Mouse (Mus musculus): ENCODE data around the gene Slc25a21. TPM values are rescaled to one million over a fixed set of nuclear protein-coding genes. Genes with fewer than 3 reads are reported as not detected.

The Slc25a21 gene
- polyA plus RNA-seq, 1 experiment, result not detected

DNA sequence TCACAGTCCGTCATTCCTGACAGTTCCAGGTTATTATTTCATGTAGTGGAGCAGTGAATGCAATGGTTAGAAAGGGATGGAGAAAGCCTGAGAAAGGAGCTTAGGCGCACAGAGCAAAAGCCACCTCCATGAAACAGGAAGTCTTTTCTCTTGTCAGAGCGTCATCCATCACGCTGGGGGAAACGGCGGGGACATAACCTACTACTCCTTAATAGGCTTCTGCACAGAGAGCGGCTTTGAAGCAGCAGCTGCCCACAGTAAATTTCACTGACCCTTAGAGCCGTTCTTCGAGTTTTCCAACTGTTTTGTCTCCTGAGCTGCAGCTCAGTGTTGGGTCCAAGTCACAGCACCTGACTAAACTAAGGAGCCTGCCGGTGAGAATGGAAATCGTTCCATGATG is 188.3 kb downstream of the Slc25a21 start:
- Histone ChIP-seq H3K4me1 (ENCODE audit: control insufficient read depth, insufficient read depth, insufficient read length, low read length) (no peaks in the 10 kb centered on the region), H3K4me3 (ENCODE audit: insufficient read depth, low read depth, low read length) (no peak overlapping the region), H3K27ac (replicated peaks; ENCODE audit: low read depth, low read length) (no peak overlapping the region)

DNA sequence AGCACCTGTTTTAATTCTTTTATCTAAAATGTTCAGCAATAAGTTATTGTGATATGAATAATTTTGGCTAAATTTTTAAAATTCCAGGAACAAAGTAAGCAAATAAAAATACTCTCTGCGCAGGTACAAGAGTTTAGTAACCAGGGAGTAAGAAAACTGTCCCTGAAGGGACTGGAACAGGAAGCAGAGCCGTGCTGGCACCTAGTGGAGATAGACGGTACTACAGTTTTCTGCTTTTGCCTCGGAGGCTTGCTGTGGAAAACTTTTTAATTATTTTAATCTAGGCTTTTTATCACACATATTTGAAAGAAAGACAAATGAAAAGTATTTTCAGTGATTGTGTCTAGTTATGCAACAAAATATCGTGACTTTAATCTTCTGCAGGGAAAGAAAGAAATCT is 211.2 kb downstream of the Slc25a21 start:
- H3K4me3 ChIP-seq (ENCODE audit: insufficient read depth, low read depth, low read length), result no peak overlapping the region
- H3K4me1 ChIP-seq (ENCODE audit: control insufficient read depth, insufficient read depth, insufficient read length, low read length), result no peaks in the 10 kb centered on the region
- H3K27ac ChIP-seq (replicated peaks; ENCODE audit: low read depth, low read length), result no peak overlapping the region

DNA sequence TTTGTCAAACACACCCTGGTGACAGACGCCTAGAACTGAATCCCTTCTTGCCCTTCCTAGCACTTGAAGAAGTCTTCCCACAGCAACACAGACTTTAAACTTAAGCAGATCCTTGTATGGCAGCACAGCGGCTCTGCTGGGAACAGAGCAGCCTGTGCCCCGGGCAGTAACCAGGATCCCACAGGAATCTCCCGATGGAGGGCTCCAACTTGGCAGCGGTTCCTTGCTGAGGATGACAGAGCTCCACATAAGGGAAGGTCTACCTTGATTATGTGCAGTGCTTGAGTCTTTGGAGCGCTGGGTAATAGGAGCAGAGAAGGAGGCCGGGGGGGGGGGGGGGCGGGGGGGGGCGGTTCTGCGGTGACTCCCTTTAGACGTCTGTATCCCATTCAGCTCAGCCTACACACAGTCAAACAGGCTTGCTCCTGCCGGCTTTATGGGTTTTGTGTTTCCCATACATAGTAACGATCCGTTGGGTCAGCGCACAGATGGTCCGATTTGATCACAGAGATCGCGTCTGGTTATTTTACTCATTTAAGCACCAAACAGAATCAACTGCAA is 215.1 kb downstream of the Slc25a21 start:
- no peak overlapping the region for H3K4me3 ChIP-seq (ENCODE audit: insufficient read depth, low read depth, low read length)
- H3K4me1 ChIP-seq (ENCODE audit: control insufficient read depth, insufficient read depth, insufficient read length, low read length), result no peaks in the 10 kb centered on the region
- no peak overlapping the region for H3K27ac ChIP-seq (replicated peaks; ENCODE audit: low read depth, low read length)

DNA sequence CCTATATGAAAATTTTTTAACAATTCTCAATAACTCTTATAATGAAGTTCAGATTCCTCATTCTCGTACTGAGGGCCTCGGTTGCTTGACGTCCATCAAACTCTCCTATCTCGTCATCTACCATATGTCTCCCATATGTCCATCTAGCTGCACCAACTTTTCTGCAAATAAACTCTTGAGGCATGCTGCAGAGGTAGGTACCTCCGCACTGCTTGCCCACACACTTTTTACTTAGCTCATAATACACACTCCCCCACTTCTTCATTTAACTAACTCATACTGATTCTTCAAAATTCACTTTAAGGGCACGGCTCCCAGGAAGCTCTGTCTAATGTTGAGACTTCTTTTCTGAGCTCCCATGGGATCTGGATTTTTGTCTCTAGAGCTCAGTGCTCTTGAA is 222.0 kb downstream of the Slc25a21 start:
- Histone ChIP-seq H3K4me3 (ENCODE audit: insufficient read depth, low read depth, low read length) (no peak overlapping the region), H3K27ac (replicated peaks; ENCODE audit: low read depth, low read length) (no peak overlapping the region), H3K4me1 (ENCODE audit: control insufficient read depth, insufficient read depth, insufficient read length, low read length) (no peaks in the 10 kb centered on the region)

DNA sequence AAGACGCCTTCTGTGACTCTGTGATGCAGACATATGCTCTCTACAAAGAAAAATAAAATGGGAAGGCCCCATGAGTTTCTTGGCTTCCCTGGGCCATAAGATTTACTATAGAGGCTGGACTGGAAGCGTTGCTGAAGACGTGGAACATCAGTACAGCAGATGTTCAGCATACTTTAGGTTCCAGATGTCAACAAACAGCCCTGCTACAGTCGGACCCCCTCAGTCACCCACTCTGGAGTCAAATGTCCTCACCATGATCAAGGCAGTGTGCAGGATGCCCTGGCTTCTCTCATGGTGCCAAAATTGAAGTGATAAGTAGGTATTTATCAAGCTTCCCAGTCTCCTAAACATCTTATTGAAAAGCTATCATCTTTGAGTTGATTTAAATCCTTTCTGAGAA is 234.0 kb downstream of the Slc25a21 start:
- Histone ChIP-seq H3K27ac (replicated peaks; ENCODE audit: low read depth, low read length) (no peak overlapping the region), H3K4me1 (ENCODE audit: control insufficient read depth, insufficient read depth, insufficient read length, low read length) (no peaks in the 10 kb centered on the region), H3K4me3 (ENCODE audit: insufficient read depth, low read depth, low read length) (no peak overlapping the region)

DNA sequence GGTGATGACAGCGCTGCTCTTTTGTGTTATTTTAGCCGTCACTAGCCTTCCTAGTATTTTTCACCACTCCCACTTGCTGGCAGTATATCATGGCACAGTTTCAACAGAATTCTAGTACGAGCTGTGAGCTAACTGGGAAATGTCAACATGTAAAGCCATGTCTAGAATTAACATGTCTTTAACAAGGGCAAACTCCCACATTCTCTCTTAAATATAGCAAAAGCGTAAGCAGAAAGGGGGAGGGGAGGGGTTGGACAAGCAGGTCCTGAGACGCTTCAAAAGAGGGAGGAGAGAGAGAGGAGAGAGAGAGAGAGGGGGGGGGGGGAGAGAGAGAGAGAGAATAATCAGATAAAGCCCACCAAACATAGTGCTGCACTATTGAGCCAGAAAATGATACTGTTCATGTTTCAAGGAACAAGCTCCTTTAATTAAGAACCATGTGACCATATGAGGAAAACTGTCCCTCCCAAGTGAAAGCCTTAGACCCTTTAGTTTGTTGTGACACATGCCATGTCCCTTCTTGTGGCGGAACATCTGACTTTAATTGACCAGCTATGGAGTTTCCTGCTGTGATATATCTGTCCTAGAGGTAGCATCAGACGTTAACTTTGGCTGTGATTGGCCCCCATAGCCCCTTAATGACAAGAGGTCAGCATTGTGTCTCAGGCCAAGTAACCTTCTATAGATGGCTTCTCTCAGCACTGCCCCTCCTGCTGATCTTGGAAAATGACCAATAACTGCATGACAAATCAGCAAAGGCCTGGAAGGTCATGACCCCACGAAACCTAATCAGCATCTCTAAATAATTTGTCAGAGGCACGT is 237.8 kb downstream of the Slc25a21 start:
- H3K4me1 ChIP-seq (ENCODE audit: control insufficient read depth, insufficient read depth, insufficient read length, low read length), result no peaks in the 10 kb centered on the region
- no peak overlapping the region for H3K4me3 ChIP-seq (ENCODE audit: insufficient read depth, low read depth, low read length)
- H3K27ac ChIP-seq (replicated peaks; ENCODE audit: low read depth, low read length), result no peak overlapping the region

DNA sequence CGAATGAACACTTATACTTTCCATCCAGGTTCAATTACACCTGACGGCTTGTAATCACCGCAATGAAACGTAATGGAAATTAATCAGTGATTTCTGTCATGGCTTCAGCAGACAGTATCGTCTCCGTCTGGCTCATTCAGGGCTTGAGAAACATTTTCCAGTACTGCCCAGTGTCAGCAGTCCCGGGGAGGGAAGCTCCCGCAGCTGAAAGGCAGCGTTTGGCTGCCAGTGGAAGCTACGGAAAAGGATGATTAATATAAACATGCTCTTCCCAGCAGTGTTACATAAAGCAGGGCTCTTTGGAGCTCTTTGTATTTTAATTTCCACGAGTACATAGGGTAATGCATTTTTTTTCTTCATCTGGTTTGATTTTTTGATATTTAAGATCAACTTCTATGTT is 239.0 kb downstream of the Slc25a21 start:
- no peaks in the 10 kb centered on the region for H3K4me1 ChIP-seq (ENCODE audit: control insufficient read depth, insufficient read depth, insufficient read length, low read length)
- no peak overlapping the region for H3K27ac ChIP-seq (replicated peaks; ENCODE audit: low read depth, low read length)
- H3K4me3 ChIP-seq (ENCODE audit: insufficient read depth, low read depth, low read length), result no peak overlapping the region

DNA sequence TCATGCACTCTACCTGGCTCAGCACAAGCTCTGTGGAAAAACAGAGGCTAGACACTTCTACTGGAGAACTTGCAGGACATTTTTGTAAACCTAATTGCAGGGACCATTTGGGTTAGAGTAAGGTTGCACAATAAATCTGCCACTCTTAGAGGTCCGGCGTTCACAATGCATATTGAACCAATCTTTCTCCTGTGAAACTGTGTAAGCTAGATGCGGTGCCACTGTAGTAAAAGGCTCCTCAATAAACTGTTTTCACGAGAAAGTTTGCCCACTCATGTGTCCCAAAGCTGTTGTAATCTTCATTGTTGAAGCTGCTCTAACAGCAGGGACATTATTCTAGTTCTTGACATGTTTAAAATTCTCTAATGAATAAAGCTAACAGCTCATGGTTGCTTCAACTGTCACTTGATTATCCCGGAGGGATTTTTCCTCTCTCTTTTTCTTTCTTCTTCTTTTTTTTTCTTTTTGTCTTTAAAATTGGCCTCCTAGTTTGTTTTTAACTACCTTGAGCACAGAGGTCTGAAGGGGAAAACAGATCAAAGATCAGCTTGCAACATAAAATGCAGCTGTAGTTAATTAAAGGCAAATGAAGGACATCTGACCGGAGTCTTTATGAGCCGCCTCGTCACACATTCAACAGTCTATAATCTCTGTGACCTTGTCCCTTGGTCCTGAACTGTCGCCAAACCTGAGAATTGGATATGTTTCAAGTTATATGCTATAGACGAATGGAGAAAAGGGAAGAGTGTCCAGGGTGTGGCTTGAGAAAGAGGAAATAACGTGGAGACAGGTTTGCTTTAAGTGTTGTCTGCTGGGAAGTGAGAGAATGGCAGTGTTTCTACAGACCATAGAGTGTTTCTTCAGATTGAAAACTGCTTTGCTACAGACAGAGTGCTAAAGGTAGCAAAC is 245.3 kb downstream of the Slc25a21 start:
- no peak overlapping the region for H3K27ac ChIP-seq (replicated peaks; ENCODE audit: low read depth, low read length)
- H3K4me1 ChIP-seq (ENCODE audit: control insufficient read depth, insufficient read depth, insufficient read length, low read length), result no peaks in the 10 kb centered on the region
- H3K4me3 ChIP-seq (ENCODE audit: insufficient read depth, low read depth, low read length), result no peak overlapping the region

DNA sequence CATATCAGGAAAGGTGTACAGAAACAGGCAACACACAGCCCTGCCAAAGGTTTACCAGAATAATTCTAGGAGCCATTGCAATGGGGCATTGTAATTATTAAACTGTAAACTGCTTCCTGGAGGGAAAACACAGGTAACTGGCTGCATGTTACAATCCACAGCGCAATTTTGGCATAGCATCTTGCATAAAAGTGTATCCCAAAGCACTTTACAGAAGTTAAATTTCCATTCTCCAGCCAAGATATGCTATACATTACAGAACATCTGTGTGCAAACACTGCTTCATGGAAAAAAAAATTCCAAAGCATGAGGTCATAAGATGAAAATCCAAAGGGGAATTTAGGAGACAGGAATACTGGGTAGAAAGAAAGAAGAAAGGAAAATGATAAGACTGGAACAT is 253.0 kb downstream of the Slc25a21 start:
- H3K4me3 ChIP-seq (ENCODE audit: insufficient read depth, low read depth, low read length), result no peak overlapping the region
- no peaks in the 10 kb centered on the region for H3K4me1 ChIP-seq (ENCODE audit: control insufficient read depth, insufficient read depth, insufficient read length, low read length)

DNA sequence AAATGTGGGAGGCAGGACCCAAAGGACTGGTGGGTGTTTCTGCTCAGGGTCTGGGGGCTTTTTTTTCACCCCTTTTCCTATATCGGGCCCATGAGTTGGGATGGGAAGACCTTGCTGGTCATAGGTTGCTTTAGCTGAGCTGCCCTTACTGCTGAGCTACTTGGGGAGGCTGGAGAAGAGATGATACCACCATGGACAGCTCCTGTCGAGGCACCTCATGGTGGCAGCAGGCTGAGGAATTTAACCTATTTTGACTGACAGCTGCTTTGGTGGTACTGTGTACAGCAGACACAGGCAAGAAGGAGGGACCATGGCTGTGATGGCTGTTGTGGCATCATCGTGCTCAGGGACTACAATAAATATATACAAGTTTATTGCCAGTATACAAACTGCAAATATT is 256.4 kb downstream of the Slc25a21 start:
- Histone ChIP-seq H3K4me1 (ENCODE audit: control insufficient read depth, insufficient read depth, insufficient read length, low read length) (no peaks in the 10 kb centered on the region), H3K27ac (replicated peaks; ENCODE audit: low read depth, low read length) (no peak overlapping the region), H3K4me3 (ENCODE audit: insufficient read depth, low read depth, low read length) (no peak overlapping the region)

More for the DNA sequence above, 253.0 kb downstream of the Slc25a21 start:
- no peak overlapping the region for H3K27ac ChIP-seq (replicated peaks; ENCODE audit: low read depth, low read length)

DNA sequence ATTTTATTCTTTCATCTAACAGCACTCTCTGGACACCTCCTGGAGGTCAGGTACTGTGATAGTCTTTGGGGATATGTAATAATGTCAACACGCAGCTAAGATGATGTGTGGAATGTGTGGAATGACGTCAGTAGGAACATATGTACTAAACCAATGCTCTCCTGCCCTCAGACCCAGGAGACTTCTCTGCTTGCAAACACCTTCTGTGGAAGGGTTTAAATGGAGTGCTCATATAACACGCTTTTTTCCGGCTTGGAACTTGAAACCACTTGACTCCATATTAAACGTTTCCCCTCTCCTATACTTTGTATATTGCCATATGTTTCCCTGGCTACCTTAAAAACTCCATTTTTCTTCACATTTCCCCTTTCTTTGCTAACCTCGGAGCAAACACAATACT is 279.1 kb downstream of the Slc25a21 start:
- Histone ChIP-seq H3K4me1 (ENCODE audit: control insufficient read depth, insufficient read depth, insufficient read length, low read length) (no peaks in the 10 kb centered on the region), H3K27ac (replicated peaks; ENCODE audit: low read depth, low read length) (no peak overlapping the region), H3K4me3 (ENCODE audit: insufficient read depth, low read depth, low read length) (no peak overlapping the region)

DNA sequence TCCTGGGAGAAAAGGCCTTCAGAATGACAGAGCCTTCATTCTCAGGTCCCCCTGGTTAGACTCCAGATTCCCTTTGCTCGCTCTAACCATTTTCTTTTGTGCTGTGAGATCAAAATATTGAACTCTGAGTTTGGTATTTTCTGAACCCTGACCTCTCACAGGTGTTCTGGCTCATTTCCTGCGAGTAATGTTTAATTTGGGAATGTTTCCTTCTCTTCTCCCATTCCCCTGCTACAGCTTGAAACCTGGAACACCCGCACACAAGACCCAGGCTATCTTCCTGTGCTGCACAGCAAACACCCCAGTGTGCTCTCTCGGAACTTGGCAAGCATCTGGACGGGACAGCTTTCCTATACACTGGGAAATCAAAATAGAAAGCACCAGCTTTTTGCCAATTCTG is 290.8 kb downstream of the Slc25a21 start:
- no peaks in the 10 kb centered on the region for H3K4me1 ChIP-seq (ENCODE audit: control insufficient read depth, insufficient read depth, insufficient read length, low read length)
- no peak overlapping the region for H3K27ac ChIP-seq (replicated peaks; ENCODE audit: low read depth, low read length)
- no peak overlapping the region for H3K4me3 ChIP-seq (ENCODE audit: insufficient read depth, low read depth, low read length)

DNA sequence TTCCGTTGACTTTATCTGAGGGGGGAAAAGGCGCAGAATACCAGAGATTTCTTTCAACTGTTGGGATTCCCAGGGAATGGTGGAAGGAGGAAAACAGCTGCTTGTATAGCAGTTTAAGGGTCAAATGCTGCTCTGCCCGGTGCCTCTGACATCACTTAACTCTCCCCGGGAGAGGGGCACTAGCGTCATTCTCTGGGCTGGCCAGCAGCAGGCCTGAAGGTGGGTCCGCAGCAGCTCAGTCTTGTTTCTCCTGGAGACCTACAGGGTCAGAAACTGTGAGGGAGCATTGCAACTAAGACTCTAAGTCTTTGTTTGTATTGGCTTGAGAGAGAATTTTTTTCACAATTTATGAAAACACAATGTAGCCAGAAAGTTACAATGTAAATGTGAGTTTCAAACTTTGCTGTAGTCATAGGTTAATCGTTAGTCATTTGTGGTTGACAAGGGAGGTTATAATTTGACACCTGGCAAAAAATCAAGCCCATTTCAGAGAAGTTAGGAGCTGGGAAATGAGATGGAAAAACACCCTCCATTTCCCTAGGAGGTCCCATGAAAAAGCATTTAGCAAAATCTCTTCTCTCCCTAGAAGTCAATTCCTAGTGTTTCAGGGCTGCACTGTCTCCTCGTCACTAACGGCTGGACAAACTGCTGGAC is 291.5 kb downstream of the Slc25a21 start:
- H3K27ac ChIP-seq (replicated peaks; ENCODE audit: low read depth, low read length), result no peak overlapping the region
- H3K4me1 ChIP-seq (ENCODE audit: control insufficient read depth, insufficient read depth, insufficient read length, low read length), result no peaks in the 10 kb centered on the region
- H3K4me3 ChIP-seq (ENCODE audit: insufficient read depth, low read depth, low read length), result no peak overlapping the region

DNA sequence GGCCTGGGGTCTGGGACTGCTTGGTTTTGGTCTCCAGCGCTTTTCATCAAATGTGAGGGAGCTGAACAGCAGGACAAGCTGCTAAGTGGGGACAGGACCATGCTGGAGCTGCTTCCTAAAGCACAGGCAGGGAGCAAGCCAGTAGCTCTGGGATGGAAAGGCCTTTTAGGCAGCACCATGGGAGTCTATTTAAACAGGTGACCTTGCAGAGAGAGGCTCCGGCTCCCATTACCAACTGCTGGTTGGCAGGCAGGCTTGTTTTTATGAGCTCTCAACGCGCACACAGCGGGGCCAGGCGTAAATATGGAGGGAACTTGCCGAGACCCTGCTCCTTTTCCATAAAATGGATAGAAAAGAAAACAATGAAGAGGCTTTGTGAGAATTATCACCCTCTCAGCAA is 292.1 kb downstream of the Slc25a21 start:
- Histone ChIP-seq H3K27ac (replicated peaks; ENCODE audit: low read depth, low read length) (no peak overlapping the region), H3K4me3 (ENCODE audit: insufficient read depth, low read depth, low read length) (no peak overlapping the region), H3K4me1 (ENCODE audit: control insufficient read depth, insufficient read depth, insufficient read length, low read length) (no peaks in the 10 kb centered on the region)
